Mouse (Mus musculus) kidney, adult 18-20 months (tissue): ENCODE results near the gene Slc35f1.
A peak's percentile ranks its signal among the peaks of the same experiment; 100 is the strongest.

Experiments used
- DNase-seq: peaks from one replicate; pipeline ENCODE4 v3.0.0; 2021

Gene Slc35f1

DNA sequence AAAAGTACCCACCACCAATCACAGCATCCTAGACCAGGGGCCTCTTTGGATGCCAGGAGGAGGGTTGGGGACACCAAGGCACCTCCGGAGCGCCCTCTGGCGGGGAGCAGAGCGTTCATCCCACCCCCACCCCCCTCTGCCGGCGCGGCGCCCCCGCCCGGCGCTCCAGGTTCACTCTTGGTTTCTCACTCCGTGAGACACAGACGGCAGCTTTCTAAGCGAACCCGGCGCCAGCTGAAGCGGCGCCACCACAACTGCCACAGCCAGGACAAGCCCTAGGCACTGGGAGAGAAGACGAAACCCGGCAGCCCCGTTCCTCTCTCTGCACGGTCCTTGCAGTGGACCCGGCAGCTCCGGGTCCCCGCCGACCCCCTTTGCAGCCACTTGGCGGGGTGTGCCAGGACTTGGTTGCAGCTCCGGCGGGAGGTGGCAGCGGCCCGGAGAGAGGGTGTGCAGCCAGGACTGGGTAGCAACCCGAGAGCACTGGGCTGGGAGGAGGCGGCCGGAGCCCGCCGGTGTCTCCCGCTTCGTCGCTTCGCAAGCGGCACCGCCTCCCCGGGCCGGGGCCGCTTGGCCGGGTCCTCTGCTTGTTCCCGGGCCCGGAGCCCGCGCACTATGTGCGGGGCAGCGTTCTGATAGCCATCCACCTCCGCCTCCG lies at the start of gene Slc35f1:
Slc35f1 (plus strand) TSS at position 200 of the 658 bp plus-strand sequence.
- peak; percentile 57 for DNase-seq

DNA sequence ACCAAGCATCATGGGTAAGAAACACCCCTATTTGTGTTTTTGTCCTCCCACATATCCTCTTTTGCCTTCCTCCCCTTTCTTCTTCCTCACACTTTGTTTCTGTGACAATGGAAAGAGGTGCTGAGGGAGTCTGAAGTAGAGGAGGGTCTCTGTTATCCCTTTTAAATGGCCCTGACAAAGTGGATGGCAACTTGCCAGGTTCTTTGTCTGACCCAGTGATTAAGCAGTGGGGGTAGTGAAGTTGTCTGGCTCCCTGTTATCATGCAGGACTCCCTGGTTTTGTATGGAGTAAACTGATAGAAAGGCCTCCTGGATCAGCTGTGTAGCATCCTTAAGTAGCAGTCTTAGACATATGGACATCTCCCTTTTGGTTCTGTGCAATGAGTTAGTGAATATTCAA lies 19.1 kb upstream of the Slc35f1 start:
- no peak for DNase-seq

DNA sequence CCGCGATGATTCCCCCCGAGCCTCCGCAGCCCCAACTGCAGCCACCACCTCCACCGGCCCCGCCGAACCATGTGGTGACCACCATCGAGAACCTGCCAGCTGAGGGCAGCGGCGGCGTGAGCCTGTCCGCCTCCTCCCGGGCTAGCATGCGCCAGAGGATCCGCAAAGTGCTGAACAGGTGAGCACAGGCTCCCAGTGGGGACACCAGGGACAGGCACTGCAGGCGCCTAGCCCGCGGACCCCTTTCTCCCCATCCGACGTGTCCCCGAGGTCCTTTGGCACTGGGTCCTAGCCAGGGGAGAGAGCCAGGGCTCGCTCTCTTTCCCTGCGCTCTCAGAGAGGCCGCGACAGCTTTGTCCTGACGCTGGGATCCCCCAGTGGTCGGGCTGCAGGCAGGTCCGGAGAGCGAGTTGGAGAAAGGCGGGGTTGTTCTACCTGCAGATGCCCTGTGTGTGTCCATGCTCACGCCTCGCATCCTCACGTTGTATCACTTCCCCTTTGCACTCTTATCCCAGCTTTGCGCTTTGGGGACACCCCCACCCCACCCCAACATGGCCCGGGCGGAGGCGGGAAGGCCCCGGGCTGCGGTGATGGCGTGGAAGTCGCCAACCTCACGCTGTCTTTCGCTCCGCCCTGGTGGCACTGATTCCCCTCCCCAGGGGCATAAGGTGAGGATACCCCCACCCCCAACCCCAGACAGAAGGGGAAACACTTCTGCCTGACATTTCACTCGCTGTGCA lies 829 bp downstream of the Slc35f1 start:
- no peak for DNase-seq

DNA sequence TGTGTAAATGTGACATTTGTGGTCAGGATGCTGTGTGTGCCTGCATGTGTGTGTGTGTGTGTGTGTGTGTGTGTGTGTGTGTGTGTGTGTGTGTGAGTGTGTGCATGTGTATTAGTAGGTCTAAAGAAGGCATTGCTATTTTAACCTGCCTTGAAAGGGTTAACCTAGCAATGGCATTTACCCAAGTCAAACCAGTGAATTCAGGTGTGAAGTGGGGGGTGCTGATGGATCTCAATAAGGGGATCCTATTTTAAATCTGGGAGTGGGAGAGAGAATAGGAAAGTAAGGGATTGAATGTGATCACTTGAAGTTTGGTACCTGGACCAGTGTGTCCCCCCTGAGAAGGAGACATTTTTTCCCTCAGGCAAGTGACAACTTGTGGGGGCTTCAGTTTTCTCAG lies 13.4 kb downstream of the Slc35f1 start:
- DNase-seq = no peak

DNA sequence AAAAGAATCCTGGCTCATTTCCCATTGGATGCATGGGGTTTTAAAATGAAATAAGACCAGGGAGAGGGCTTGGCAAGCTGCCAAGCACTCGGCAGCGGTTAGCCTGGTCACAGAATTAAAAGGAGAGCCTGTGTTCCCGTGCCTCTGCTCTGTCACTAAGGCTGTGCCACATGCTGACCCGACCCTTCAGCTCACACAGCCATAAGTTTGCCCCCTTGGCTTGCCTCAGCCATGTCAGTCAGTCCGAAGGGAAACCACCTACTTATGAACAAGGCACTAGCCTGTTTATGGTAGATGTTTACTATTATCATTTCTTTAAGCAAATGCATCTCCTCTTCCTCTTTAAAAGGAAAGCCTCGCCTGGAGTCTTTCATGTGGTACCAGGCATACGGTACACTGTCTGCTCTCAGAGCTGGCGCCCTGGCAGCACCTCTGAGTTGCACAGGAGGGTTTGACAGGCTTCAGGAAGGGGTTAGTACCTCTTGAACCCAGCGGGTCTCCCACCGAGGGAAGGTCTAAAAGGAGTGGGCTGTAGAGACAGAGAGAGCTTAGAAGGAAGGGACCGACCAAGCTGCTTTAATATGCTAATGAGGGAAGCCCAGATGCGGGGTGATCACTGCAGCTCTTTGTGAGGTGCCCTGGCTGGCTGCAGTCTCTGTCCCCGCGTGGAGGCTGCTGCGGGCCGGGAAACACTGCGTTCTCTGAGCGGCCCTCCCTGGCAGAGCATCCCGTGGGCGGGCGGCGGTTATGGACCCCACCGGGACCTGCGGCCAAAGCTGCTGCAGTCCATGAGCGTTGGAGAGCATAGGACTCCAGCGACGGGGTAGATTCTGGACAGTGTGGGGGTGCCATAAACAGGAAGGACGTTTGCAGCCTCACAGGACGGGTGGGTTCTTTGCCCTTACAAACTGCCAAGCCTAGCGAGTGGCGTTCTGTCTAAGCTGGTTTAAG lies 14.0 kb downstream of the Slc35f1 start:
- peak; percentile 16 for DNase-seq

DNA sequence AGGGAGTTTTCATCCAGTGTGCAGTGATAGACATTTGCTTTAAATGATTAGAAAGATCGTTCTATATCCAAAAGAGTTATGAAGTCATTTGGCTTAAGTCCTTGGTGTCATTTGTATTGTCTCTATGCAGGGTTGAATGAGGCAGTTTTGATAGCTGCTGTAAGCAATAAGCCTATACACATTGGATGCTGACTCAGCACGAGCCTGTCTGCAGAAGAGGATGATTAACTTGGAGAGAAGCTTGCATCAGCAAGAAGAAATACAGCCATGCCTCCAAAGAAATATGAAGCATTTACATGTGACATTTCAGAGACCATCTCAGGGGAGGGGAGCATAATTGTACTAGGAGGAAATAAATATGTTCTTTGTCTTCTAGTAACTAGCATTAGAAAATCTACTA lies 19.1 kb downstream of the Slc35f1 start:
- no peak for DNase-seq

DNA sequence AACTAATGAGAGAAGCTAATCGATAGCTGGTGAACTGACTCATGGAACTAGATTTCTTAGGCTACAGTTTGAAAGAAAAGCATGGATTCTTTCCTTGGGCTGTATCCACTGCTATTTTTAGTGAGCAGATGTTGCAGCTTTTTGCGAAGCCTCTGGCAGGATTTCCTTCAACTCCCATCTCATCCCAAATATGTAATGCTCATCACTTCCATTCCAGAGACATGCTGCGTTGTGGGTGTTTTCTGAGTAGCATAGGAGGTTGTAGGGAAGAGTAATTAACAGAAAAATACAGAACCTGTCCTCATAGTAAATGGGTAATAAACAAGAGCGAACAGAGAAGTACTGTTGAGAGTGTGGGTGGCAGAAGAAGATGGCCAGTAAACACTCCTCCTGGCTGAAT lies 21.8 kb downstream of the Slc35f1 start:
- no peak for DNase-seq

DNA sequence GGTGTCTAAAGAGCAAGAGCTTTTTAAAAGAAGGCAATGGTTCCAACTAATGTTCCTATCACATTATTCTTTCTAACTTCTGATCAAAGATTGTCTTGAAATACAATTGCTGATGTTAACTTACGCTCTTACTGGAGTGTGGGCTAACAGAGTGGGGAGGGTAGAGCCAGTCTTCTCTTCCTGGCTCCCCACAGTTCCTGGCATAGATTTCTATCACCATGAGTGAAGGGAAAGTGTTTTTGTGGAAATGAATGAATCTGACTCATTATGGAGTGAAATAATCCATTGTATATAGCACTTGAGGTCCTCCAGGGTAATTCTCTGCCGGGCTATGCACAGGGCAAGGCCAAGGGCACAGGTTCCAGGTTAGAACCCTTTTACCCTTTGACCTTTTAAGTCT lies 24.2 kb downstream of the Slc35f1 start:
- DNase-seq = no peak

DNA sequence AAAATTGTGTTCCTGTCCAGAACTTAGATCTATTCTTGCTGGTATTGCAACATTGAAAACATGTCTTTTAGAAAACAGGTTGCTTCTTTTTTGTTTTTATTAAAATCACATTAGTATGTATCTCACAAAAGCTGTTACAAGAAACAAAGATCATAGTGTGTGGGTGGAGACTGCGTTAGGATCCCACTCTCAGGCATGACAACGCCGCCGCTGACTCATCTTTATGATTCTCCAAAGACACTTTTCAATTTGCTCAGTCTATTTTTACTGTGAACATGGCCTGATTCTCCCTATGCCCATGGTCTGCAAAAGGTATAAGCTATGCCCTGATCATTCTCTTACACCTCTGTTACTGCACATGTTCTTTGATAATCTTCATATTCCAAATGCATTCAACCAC lies 24.8 kb downstream of the Slc35f1 start:
- DNase-seq = no peak

DNA sequence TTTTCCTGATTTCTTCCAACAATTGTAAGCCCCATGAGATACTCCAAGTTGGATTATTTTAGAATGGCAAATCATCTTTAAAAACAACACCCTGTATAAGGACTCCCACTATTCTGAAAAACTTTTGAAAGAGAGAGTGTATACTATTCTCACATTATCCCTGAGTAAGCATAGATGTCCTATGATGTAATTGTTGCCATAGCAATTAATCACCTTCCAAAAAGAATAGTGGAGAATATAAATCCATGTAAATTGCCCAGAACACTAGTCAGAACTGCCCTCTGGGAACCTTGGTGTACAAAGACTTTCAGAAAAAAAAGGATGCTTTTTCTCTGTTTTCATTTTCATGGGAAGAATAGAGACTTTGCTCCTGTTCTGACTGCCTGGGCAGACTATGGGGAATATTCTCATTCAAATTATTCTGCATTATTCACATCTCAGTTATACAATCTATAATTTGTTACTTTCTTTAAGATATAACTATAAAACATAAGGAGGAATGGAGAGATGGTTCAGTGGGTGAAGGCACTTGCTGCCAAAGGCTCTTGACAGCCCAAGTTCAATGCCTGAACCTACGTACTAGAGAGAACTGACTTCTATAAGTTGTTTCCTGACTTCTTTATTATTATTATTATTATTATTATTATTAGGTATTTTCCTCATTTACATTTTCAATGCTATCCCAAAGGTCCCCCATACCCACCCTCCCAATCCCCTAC lies 28.0 kb downstream of the Slc35f1 start:
- DNase-seq = no peak

DNA sequence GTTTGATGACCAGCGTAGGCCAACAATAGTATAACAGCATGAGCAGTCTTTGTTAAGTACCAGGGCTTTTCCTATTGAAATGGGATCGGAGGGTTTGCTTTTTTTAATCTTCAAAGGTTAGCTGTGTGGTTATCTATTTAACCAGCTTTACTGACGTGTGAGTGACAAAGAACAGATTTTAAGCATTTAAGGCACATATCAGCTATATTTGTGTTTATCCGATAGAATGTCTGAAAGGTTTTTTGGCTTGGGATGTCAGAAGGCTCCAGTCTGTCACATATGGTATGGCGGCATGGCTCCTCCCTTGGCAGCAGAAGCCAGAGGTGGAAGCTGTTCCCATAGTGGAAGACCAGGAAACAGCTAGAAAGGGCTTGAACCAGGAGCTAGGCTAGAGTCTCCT lies 36.3 kb downstream of the Slc35f1 start:
- DNase-seq = no peak

DNA sequence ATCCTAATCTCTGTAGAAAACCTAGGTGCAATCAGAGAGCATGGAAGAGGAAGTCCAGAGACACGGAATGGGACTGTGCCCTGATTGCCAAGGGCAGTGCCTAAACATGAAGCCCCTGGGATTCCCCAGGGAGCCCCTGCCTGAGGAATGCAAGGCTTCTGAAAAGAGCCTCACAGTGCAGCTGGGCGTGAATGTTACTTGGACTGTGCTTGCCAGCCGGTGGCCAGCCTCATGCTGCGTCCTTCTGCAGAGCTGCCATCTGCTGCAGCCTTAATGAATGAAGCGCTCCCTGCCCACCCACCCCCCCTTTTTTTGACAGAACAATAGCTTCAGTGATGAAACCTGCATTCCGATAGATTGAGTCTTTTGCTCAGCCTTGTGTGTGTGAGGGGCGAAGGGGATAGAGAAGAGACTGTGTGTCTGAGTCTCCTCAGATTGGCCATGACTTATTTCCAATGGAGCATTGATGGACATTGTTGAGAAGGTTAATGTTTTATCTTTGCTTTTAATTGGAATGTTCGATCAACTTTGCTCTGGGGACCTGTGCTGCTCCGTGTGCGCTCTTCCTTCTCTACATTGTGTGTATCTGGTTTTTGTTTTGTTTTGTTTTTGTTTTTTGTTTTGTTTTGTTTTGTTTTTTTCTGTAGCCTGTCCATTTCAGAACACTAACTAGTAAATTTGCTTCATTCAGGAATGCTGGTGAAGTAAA lies 52.5 kb downstream of the Slc35f1 start:
- DNase-seq = peak; percentile 4

DNA sequence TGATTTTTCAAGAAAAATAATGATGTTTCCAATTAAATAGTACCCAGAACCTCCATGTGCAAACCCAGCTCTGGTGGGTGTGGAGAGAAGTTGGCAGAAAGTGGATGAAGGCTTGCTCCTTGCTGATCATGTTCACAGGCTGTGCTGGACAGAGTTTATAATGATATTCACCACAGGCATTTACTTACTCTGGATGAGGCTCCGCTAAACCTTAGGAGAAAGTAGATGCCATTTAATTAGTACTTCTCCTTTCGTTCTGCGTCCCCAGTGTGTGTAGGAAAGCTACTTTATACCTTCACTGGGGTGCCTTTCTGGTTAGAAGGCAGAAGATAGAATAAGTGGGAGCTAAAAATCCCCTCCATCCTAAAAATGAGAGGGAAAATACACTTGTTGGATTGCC lies 53.5 kb downstream of the Slc35f1 start:
- no peak for DNase-seq

DNA sequence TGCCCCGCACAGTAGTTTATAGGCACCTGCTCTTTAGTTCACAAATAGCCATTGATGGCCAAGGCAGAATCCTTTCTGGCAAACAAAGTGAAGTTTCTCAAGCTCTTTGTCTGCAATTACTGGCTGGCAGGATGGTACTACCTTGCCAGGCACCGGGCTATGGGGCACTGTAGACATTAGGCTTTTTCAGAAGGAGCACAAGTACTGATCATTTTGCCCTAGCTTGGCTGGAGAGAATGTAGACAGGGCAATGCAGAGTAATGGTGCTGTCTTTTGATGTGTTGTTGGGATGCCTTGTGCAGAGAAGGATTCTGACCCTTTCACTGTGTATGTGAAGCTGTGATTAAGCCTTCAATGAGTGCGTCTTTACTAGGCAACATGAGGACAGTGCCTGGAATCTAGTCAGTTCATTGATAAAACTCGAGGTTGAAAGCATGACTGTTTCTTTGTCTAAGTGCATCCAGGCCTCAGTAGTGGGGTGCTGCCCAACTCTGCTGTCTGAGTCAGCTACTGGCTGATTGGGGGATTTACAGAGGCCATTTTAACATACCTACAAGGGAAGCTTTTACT lies 57.8 kb downstream of the Slc35f1 start:
- DNase-seq = no peak

DNA sequence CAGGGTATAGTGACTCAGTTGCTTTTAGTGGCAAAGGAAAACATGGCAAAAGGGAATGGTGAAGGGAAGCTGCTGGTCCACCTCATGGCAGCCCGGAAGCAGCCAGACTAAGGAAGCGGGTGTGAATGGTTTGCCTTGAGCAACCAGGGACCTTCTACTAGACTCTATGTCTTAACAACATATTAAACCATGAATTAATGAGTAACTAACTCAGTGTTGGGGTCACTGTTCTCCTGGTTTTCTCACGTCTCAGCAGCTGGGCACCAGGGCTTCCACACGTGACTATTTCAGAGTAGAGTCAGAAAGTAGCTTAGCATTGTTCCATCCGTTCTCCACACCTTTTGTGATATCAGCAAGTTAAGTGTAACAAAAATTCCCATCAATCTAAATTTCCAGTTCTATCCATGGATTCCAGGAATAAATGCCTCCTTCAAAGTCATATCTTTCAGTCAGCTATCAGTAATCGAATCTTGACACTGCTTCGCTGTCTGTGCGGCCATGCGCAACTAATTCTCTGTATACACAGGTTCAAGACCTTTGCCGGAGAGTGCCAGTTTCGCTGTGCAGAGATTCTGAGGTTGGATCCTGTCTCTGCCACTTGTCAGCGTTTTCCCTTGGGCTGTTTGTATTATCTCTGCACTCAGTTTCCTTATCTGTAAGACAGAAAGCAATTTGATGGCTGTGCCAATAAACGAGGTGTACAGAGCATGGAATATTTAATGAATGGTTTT lies 65.8 kb downstream of the Slc35f1 start:
- DNase-seq = peak; percentile 7

DNA sequence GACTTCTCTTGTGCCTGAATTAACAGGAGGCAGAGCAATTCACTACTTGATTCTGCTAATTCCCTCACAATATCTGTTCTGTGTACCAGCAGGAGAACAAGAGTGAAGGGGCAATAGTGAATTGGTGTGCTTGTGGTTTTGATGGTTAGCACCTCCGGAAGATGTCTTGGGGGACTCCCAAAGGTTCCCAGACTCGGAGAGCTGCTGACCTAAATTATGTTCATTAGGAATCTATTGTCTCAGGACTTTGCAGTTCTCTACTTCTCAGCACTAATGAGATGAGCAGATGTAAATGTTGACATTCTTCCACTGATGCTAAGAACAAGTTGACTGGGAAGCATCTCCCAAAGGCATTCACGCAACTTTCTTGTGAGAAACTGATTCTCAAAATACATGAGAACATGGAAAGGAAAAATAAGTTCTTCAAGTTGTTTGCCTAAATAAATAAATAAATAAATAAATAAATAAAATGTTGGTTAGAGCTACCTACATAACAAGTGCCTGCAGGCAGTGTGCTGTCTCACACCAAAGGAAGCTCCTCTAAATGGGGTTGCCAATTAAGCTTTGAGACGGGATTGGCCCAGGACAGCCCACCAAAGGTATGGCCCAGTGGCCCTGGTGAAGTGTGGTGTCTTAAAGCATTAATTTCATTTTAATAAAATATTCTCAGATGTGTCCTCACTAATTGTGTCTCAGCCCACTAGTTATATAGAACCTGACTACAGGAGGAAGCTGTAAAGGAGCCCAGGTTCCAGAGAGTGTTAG lies 67.3 kb downstream of the Slc35f1 start:
- DNase-seq = no peak

DNA sequence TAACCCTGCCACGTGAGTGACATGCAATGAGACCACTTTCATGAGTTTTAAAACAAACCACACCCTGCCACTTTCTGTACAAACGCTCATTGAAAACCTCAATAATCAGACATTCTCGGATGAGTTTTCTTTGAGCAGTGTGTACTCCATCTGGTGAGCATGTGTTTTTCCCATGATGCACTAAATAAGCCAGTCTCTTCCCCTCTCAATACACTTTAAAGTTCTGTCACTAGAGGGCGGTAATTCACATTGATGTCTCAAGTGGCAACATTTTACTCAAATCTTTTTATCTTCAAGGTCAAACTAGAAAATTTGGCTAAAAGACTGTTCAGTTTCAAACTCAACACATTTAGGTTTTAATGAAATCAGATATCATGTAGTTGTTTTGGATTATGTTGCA lies 68.3 kb downstream of the Slc35f1 start:
- DNase-seq = no peak

DNA sequence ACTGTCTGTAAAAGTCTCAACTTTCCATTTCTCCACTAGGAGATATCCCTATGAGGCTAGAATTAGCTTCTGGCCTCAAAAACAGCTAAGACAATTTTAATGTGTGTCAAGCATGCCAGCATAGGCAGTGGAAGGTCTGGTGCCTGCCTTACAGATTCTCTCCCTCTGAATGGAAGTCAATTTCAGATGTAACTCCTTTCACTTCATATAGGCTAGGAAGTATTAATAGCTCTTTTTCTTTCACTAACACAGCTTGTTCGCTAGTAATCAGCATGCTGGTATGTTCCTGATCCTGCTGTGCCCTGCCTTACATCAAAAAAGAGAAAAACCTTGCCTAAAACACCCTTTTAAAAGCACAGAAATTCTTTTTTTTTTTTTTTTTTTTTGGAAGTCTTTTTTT lies 70.2 kb downstream of the Slc35f1 start:
- no peak for DNase-seq

DNA sequence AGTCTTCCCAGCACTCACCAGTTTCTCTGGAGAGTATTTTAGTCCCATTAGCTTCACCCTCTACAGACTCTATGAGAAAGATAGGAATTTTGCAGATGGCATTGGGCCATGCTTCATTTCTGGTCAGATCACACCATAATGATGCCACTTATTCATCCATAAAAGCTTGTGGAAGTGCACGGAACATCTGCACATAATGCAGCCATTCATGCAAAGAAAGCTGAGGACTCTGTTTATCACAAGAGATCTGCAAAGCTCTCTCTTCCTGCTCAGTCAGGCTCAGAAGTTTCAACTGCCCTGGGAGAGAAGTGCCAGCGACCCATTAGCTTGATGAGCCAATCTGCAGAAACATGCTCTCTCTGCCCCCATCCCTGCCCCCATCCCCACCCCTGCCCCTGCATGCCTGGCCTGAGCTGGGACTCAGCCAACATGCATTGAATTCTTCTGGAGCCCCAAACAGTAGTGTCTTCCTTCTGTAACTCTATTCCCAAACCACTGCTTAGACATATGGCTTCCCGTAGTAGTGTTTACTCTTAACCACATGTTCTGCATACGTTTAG lies 89.7 kb downstream of the Slc35f1 start:
- DNase-seq = no peak

DNA sequence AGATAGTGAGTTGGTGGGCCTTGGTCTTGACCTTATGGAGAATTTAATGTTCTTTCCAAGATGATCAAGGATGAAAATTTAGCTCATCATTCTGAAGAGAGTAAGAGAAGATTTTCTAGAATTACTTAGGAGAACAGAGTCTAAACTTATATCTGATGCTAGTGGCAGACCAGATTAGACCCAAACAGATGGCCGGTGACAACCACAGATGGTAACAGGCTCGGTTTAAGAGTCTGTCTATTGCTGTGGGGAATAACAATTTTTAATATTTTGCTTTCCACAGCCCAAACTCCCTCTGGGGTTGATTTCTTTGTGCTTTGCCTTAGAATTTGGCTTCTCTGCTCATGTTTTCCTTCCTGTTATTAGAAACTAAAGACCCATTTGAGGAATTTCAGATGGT lies 96.7 kb downstream of the Slc35f1 start:
- no peak for DNase-seq
